Mouse (Mus musculus): ENCODE results near the gene Sidt2. TPM values are rescaled to one million over a fixed set of nuclear protein-coding genes. Genes with fewer than 3 reads are reported as not detected.

Sidt2 gene
- total and polyA plus RNA-seq, 2 experiments from 2014 or later, result 46.5 to 77.5 TPM

GRCm38 (mm10) chr9:45935628-45936210, 19.3 kb downstream of the Sidt2 start, which contains the start of gene Tagln:
Tagln (minus strand) TSS chr9:45936058.
- Histone ChIP-seq H3K9ac (no peak within 1 kb of the TSS), H3K4me2 (ENCODE audit: low read depth) (peak within 1 kb of the TSS; percentile 24; the same call in 1 of the 2 replicates), H3K4me1 (ENCODE audit: insufficient read depth) (no peaks in the 10 kb centered on the region), H3K27me3 (ENCODE audit: insufficient read depth, low read length) (no peaks in the 10 kb centered on the region), H3K9me3 (ENCODE audit: low read length) (no peaks in the 10 kb centered on the region), H3K27ac (ENCODE audit: low read depth, low read length) (no peak within 1 kb of the TSS), H3K4me3 (ENCODE audit: low read depth, low read length) (no peak within 1 kb of the TSS), H3K36me3 (ENCODE audit: insufficient read depth) (peaks cover 34% of the 10 kb centered on the region)
- 10% methylated on average over 21 of the region's 21 CpGs for WGBS
- peak; percentile 42; the same call in 1 of the 2 replicates for ATAC-seq
- no peak for TF ChIP-seq CTCF (IDR thresholded peaks at IDR 0.05; ENCODE audit: low read depth)
- DNase-seq, result no peak

- Histone ChIP-seq H3K27ac (ENCODE audit: low read depth, low read length) (no peak overlapping the region), H3K4me2 (ENCODE audit: low read depth) (no peak overlapping the region), H3K9me3 (ENCODE audit: low read length) (no peaks in the 10 kb centered on the region), H3K4me3 (ENCODE audit: low read depth, low read length) (no peak overlapping the region), H3K4me1 (ENCODE audit: insufficient read depth) (no peaks in the 10 kb centered on the region), H3K27me3 (ENCODE audit: insufficient read depth, low read length) (no peaks in the 10 kb centered on the region), H3K9ac (no peak overlapping the region), H3K36me3 (ENCODE audit: insufficient read depth) (peaks cover 36% of the 10 kb centered on the region)
- ATAC-seq, result peak; percentile 24; the same call in 1 of the 2 replicates
- no peak for DNase-seq
- whole genome bisulfite sequencing, result 82% methylated on average over 11 of the region's 11 CpGs
- TF ChIP-seq CTCF (IDR thresholded peaks at IDR 0.05; ENCODE audit: low read depth), result no peak
These were observed 22.3 kb downstream of the Sidt2 start for GRCm38 (mm10) chr9:45932571-45933415.

GRCm38 (mm10) chr9:45931958-45932357, 23.1 kb downstream of the Sidt2 start:
- 60% methylated on average over 1 of the region's 1 CpGs for WGBS
- no peaks in the 10 kb centered on the region for H3K27me3 ChIP-seq (ENCODE audit: insufficient read depth, low read length)
- no peak overlapping the region for H3K4me2 ChIP-seq (ENCODE audit: low read depth)
- ATAC-seq (no peak), DNase-seq (no peak)
- no peak for TF ChIP-seq CTCF (IDR thresholded peaks at IDR 0.05; ENCODE audit: low read depth)
- H3K9me3 ChIP-seq (ENCODE audit: low read length), result no peaks in the 10 kb centered on the region
- H3K27ac ChIP-seq (ENCODE audit: low read depth, low read length), result no peak overlapping the region
- H3K4me3 ChIP-seq (ENCODE audit: low read depth, low read length), result no peak overlapping the region
- H3K9ac ChIP-seq, result no peak overlapping the region
- peaks cover 42% of the 10 kb centered on the region for H3K36me3 ChIP-seq (ENCODE audit: insufficient read depth)
- H3K4me1 ChIP-seq (ENCODE audit: insufficient read depth), result no peaks in the 10 kb centered on the region

- ATAC-seq (no peak), DNase-seq (no peak)
- Histone ChIP-seq H3K4me1 (ENCODE audit: insufficient read depth) (no peaks in the 10 kb centered on the region), H3K9me3 (ENCODE audit: low read length) (no peaks in the 10 kb centered on the region), H3K27ac (ENCODE audit: low read depth, low read length) (no peak overlapping the region), H3K4me3 (ENCODE audit: low read depth, low read length) (no peak overlapping the region), H3K4me2 (ENCODE audit: low read depth) (no peak overlapping the region), H3K27me3 (ENCODE audit: insufficient read depth, low read length) (no peaks in the 10 kb centered on the region), H3K36me3 (ENCODE audit: insufficient read depth) (peaks cover 57% of the 10 kb centered on the region), H3K9ac (no peak overlapping the region)
- 88% methylated on average over 5 of the region's 5 CpGs for WGBS
- TF ChIP-seq CTCF (IDR thresholded peaks at IDR 0.05; ENCODE audit: low read depth), result no peak
These were observed 25.8 kb downstream of the Sidt2 start for GRCm38 (mm10) chr9:45929285-45929684.

- H3K4me2 ChIP-seq (ENCODE audit: low read depth), result no peak overlapping the region
- H3K9me3 ChIP-seq (ENCODE audit: low read length), result no peaks in the 10 kb centered on the region
- WGBS, result 58% methylated on average over 1 of the region's 1 CpGs
- no peaks in the 10 kb centered on the region for H3K4me1 ChIP-seq (ENCODE audit: insufficient read depth)
- DNase-seq (no peak), ATAC-seq (no peak)
- H3K4me3 ChIP-seq (ENCODE audit: low read depth, low read length), result no peak overlapping the region
- H3K27ac ChIP-seq (ENCODE audit: low read depth, low read length), result no peak overlapping the region
- no peaks in the 10 kb centered on the region for H3K27me3 ChIP-seq (ENCODE audit: insufficient read depth, low read length)
- peaks cover 82% of the 10 kb centered on the region for H3K36me3 ChIP-seq (ENCODE audit: insufficient read depth)
- no peak overlapping the region for H3K9ac ChIP-seq
- no peak for TF ChIP-seq CTCF (IDR thresholded peaks at IDR 0.05; ENCODE audit: low read depth)
These were observed 35.2 kb downstream of the Sidt2 start for GRCm38 (mm10) chr9:45919895-45920294.

GRCm38 (mm10) chr9:45917041-45917934, 37.8 kb downstream of the Sidt2 start:
- DNase-seq (peak; percentile 73), ATAC-seq (peak; percentile 87)
- H3K27ac ChIP-seq (ENCODE audit: low read depth, low read length), result peak overlapping the region; percentile 21; the same call in 1 of the 2 replicates

More at GRCm38 (mm10) chr9:45917041-45917934, 37.8 kb downstream of the Sidt2 start:
- WGBS, result 51% methylated on average over 5 of the region's 5 CpGs
- peaks cover 90% of the 10 kb centered on the region for H3K36me3 ChIP-seq (ENCODE audit: insufficient read depth)
- TF ChIP-seq CTCF (IDR thresholded peaks at IDR 0.05; ENCODE audit: low read depth), result no peak
- no peak overlapping the region for H3K4me3 ChIP-seq (ENCODE audit: low read depth, low read length)
- H3K9me3 ChIP-seq (ENCODE audit: low read length), result no peaks in the 10 kb centered on the region
- H3K4me2 ChIP-seq (ENCODE audit: low read depth), result no peak overlapping the region
- no peak overlapping the region for H3K9ac ChIP-seq
- no peaks in the 10 kb centered on the region for H3K27me3 ChIP-seq (ENCODE audit: insufficient read depth, low read length)
- H3K4me1 ChIP-seq (ENCODE audit: insufficient read depth), result no peaks in the 10 kb centered on the region
